Mouse (Mus musculus) ovary, postnatal 14 days (tissue): Measurements from ENCODE around the gene Olfr411.

Experiments
- DNase-seq: peaks from one replicate; pipeline ENCODE4 v3.0.0; 2022; ENCODE audit warnings: low spot score

The Olfr411 gene

GRCm38 (mm10) chr11:74352550-74352949 is at the start of gene Olfr411:
Gene Olfr411, minus strand, starts transcription at chr11:74352650.
- no peak for DNase-seq

- DNase-seq, result no peak
These were observed 49.7 kb upstream of the Olfr411 start for GRCm38 (mm10) chr11:74402126-74402525.

DNA sequence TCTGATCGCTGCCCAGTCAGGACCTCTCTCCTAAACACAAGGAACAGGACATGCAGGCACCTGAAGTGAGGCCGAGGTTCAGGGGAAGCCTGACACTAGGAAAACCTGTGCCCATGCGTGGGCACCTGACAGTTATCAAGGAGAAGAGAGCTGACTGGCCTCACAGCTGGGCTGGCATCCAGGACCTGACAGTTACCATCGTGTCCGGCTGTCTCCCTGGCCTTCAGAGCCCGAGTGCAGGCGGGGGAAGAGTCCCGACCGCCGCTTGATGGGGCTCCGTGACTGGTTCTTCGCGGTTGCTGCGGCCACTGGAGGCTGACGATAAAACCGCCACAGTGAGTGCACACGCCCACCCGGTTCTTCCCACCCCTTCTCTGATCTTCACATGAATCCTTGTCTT is 43.1 kb upstream of the Olfr411 start:
- no peak for DNase-seq

DNA sequence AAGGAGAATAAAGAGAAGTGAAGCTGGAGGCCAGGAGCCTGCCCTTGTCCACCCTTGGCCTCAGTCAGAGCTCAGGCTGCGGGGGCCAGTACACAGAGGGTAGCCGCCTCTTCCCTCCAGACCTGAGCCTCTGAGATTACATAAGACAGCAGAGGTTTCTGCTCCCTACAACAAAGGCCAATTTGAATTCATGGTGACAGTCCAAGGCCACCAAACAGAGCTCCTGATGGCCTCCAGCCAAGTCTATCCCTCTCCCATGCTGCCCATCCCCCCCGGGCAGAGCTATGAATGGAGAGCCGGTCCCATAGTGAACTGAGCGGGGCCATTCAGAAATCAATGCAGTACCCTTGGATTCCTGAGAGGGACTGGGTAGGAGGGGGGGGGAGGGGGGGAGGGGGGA is 41.0 kb upstream of the Olfr411 start:
- DNase-seq, result no peak

DNA sequence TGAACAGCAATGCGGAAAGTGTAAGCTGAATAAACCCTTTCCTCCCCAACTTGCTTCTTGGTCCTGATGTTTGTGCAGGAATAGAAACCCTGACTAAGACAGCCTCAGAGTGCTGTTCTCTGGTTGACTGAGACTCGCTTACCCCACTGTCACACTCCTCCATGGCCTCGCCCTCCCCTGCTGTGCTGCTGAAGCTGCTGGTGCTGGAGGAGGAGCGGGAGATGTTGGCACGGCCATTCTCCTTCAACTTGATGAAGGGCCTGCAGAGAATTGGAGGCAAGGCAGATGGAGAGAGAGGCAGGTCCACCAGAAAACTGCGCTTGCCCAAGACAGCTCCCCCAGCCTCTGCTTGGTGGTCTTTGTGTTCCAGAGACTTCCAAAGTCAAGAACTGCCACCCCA is 40.5 kb upstream of the Olfr411 start:
- DNase-seq, result no peak

- DNase-seq, result no peak
These were observed 39.4 kb upstream of the Olfr411 start for GRCm38 (mm10) chr11:74391899-74392298.

DNA sequence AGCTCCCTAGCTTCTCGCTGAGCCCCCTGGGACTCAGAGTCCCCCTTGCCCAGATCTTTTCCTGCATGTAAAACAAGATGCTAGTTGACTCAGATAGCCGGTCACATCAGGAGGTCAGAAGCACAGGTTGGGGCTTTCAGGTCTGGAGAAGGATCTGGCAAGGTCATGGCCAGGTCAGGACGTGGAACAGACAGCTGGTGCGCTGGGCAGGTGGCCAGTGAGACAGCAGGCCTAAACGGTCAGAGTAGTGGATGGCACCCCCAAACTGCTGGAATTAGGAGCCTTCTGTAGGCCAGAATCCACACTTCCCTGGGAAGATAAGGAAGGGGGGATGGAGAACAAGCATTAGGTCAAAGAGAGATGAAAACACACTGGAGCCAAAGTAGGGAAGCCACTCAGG is 34.8 kb upstream of the Olfr411 start:
- no peak for DNase-seq

- DNase-seq, result peak; percentile 26
These were observed 33.2 kb upstream of the Olfr411 start for GRCm38 (mm10) chr11:74385674-74386073.

DNA sequence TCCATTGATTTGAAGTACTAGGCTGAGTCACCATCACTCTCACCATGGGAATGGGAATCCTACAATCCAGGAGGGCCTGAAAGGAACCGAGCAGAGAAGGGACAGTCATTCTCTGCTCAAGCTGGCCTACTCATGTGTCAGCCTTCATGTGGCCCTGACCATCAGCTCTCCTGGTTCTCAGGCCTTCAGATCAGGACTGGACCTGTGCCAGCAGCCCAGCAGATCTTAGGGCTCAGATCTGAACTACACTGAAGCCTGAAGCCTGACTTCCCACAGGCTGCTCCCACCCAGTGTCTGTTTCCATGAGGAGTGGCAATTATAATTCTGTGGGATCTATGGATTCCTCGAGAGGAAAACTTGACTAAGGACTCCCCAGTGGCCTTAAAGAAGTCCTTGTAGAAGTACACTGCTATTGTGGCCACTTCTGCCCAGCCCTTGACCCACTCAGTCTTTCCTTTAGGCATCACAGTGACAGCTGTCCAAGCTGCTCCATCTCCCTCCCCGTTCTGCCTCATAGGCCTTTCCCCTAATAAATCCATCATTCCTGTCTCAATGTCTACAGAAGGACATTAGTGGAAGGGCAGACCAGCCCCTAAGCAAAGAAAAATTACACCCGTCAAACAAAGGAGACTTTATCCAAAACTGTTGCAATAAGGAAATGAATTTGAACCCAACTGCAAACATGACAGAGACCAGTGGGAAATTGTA is 26.9 kb upstream of the Olfr411 start:
- no peak for DNase-seq

DNA sequence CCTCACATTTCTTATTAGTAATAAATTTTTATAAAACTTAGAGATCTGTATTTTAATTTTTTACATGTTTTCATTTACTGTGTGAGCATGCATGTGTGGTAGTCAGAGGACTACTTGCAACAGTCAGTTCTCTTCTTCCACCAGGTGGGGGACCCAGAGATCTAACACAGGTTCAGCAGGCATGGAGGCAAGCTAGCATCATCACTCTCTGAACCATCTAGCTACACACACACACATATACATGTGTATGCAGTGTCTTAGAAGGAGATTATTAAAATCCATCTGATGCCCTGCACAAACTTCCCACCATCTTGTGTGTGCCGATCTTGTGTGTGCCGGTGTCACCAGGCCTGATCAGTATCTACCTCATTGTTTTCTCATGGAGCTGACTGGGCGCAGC is 24.4 kb upstream of the Olfr411 start:
- peak; percentile 40 for DNase-seq

DNA sequence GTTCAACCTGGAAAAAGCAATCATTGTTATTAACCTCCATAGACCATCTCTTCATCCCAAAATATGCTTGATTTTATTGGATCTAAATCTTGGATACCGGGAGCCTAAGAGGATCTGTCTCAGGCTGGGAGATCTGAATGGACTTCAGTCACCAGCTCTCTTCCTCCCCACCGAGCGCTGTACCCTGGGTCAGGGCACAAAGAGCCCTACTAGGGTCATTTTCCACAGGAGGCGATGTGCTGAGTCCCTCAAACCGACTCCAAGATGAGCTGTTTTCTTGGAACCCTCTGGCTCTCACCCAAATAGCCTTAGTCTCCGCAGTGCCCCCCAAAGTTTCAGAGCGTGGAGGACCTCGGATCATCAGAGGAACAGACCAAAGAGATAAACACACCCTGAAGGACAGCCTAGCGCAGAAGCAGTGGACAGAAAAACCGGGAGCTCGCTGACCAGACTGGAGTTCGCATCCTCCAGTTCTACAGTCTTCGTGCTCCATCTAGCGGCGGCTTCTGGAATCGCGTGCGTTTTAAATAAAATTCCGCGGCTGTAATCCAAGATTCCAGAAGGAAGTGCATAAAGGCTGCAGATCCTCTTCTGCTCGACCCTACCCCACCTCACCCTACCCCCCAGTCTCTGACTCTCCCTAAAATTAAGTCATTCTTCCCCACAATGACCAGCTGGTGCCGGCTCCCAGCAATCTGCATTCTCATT is 19.1 kb upstream of the Olfr411 start:
- peak; percentile 80 for DNase-seq

DNA sequence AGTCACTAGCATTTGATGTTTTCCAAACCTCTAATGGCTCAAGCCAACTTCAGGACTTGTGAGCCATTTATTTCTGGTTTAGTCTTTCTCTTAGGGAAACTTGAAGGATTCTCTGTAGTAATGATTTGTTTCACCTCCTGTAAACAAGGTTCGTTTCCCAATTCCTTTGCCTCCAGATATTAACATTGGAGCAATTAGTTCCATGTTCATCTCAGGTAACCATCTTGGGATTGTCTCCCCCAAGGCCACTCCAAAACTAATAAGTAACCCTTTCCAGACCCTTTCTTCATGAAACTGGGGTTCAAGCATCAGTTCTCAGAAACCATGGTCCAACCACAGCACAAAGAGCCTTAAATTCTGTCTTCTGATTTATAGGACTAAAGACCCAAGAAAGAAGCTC is 9.3 kb upstream of the Olfr411 start, which contains the start of gene Olfr412:
Olfr412 (plus strand) TSS at position 301 of the 400 bp plus-strand sequence.
- no peak for DNase-seq

- no peak for DNase-seq
These were observed 14.5 kb downstream of the Olfr411 start, which contains the start of gene Olfr410 for GRCm38 (mm10) chr11:74337931-74338330. Gene Olfr410, minus strand, starts transcription at chr11:74338031.

DNA sequence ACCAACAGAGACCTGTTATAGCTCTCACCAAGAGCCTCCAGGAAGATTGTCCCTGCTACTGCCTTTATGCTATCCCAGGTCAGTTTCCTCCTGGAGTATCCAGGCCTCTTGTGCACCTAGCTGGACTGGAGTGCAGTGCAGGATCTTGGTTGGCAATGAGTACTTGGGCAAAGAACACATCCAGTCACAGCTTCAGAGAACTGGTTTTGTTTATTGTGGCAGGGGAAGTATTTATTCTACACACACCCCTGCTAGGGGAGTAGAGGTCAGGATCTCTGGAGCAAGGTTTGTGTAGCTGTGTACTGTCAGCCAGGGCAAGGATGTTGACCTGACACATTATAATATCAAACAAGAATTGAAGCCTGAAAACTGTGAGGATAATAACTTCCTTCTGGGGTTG is 23.7 kb downstream of the Olfr411 start:
- no peak for DNase-seq

DNA sequence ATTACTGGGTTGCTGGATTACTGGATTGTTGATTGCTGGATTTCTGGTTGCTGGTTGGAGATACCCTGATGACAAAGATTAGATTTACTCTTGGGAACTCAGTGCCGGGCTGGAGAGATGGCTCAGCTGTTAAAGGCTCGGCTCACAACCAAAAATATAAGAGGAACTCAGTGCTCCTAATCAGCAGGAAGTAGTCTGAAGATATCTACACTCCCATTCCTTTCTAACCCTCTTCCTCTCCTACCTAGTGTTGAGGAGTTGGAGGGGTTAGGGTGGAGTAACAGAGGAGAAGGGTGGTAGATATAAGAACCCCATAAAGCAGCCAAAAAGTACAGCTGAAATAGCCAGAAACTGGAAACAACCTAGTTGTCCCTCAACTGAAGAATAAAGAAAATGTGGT is 26.4 kb downstream of the Olfr411 start:
- no peak for DNase-seq
